Mouse (Mus musculus) adrenal gland (tissue): Measurements from ENCODE around the gene Rps15.

ENCODE experiments used
- intact Hi-C: fragments of 180-260 bp; cut with DNase I; formaldehyde crosslinking; loops from one replicate; pipeline ENCODE4 v1.15.1; 2025

Rps15 gene

DNA sequence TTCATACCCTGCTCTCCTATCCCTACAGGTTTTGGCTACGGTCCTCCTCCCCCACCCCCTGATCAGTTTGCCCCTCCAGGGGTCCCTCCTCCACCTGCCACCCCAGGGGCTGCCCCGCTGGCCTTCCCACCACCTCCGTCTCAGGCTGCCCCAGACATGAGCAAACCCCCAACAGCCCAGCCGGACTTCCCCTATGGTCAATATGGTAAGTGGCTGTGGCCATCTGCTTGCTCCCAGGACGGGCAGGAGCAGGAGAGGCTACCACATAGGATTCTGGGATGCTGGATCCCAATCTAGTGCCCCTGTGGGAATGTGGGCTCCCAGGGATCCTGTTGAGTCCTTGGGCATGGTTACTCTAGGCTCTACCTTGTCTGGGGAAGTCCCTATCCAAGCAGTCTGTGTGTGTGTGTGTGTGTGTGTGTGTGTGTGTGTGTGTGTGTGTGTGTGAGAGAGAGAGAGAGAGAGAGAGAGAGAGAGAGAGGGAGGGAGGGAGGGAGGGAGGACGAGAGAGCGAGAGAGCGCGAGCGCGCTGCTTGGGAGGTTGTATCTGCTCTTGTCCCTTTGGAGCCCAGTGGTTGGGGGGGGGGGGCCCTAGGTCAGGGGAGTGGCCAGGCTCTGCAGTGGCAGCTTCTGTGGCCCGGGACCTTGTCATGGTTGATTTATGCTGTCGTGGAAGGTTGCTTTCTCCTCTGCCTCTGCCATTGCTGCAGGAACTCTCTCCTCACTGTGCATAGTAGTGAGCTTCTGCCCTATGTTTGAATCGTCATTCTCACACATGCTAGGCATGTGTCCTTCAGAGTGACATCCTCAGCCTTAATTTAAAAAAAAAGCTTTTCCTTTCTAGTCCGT lies 6.8 kb upstream of the Rps15 start:
- intact Hi-C loops = no loop called here

DNA sequence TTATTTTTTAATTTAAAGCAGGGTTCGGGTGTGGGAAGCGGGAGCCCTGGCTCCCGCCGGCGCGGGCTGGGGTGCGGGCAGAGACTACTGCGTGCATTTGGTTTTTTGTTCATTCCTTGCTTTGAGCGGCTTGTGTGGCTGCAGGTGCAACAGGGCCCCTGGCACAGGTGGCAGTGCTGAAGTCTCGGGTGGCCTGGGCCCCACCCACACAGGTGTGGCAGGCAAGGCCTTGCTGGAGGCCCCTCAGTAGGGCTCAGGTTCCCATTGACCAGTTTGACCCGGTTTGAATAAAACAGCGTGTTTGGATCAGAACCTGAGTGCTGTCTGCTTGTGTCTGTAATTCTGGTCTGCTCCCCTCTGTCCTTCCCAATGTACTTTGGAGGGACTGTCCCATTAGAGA lies 4.2 kb upstream of the Rps15 start:
- intact Hi-C loops = no loop called here

DNA sequence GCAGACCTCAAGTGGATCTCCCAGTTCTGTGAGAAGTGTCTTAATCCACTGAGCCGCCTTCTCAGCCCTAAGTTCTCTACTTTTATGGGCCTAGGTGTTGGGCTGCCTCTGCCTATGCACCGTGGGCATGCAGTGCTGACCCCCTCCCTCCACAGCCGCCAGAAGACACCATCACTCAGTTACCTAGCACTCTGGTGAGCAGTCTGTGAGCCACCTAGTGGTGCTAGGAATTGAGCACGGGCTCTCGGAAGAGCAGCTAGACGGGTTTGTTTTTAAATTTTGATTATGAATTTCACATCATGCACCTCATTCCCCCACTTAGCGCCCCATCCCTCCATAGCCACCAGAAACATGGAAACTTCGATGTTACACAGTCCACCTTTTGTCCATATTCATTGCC lies 3.6 kb upstream of the Rps15 start:
- intact Hi-C loops = no loop called here

DNA sequence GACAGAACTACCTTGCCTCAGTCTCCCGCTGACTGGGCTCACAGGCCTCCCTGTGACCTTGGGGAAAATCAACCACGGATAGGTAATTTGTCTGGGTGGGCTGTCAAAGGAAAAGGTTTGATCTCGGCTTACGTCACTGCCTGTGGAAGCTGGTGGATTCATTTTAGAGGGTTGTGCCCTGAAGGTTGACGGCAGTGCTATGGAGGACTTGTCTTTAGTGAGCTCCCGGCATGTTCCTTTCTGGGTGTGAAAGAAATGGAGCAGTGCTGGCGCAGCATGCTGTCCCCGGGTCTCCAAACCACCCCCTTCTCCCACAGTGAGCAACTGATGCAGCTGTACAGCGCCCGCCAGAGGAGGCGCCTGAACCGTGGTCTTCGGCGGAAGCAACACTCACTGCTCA lies 1.1 kb downstream of the Rps15 start:
- intact Hi-C loops = loop anchor here (5.0 kb wide), 1 partner anchor 79 kb away; no protein-coding TSS in a partner anchor

DNA sequence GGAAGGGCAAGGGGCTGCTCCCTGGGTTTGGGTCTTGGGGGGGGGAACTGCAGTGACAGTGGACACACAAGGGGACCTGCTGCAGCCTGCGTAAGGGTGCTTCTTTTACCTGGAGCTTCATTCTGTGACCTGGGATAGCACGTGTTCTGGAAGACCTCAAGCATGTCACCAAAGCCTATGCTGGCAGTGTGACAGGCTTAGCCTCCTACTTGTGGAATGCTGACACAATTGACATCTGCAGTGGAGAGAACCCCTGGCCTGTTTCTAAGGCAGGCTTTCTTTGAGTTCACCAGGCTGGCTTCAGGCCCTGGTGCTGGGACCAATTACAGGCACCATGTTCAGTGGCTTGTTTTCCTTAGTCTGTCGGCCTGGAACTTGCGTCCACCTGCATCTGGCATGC lies 2.1 kb downstream of the Rps15 start:
- intact Hi-C loops = loop anchor here (2.0 to 5.0 kb wide), 2 partner anchors 54 to 78 kb away; partner anchors contain the start of gene Adamtsl5

DNA sequence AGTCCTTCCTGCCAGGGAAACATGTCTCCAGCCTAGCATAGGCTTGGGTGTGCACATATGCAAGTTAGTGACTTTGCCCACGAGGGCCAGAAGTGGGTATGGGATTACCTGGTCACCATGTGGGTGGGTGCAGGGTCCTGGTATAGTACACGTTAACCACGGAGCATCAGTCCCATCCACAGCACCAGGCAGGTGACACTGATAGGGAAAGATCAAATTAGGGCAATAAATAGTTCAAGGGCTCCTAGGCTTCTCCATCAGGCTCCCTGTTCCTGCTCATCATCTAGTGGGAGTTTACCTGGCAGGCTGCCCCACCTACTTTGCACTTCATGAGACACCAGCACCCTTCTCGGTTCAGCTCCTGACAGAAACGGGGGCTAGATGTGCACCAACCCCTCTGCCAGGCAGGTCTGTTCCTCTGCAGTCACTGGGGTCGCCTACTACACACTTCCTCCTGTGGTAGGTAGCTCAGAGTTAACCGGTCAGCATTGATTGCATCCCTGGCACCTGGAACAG lies 2.6 kb downstream of the Rps15 start:
- intact Hi-C loops = loop anchor here (2.0 to 5.0 kb wide), 2 partner anchors 54 to 77 kb away; partner anchors contain the start of gene Adamtsl5

DNA sequence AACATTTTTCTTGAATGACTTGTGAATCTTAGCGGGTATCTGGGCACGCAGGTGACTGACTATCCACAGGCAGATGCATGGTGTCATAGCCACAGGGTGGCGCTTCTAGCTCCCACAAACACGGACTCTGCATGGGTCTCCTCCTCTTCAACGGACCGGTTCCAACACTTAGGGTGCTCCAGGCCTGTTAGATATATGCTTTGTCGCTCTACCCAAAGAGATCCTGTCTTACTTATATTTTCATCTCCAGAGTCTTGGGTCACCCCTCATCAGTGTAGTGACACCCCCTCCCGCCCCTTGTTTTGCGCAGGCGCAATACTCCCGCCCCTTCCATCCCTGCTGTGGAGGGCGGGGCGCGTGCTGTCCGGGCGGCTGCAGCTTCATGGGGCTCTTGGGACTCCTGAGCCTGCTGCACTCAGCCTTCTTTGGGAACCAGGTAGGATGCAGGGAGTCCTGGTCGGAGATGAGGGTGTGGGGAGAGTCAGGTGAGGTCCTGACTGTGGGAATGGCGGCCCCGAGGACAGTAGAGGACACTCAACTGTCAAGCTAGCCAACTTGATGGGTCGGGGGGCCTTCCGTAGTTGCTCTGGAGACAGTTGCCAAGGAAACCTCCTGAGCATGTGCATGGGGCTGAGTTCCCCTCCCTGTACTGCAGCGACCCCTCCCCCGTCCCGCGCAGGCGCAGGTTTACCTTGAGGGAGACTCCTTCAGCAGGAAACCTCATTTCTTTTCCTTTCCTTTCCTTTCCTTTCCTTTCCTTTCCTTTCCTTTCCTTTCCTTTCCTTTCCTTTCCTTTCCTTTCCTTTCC lies 3.6 kb downstream of the Rps15 start, which contains the start of gene Apc2:
TSS of gene Apc2 (plus strand) at position 360 of the 808 bp plus-strand sequence.
- intact Hi-C loops = loop anchor here (2.0 kb wide), 1 partner anchor 53 kb away; the partner anchor contains the start of gene Adamtsl5

DNA sequence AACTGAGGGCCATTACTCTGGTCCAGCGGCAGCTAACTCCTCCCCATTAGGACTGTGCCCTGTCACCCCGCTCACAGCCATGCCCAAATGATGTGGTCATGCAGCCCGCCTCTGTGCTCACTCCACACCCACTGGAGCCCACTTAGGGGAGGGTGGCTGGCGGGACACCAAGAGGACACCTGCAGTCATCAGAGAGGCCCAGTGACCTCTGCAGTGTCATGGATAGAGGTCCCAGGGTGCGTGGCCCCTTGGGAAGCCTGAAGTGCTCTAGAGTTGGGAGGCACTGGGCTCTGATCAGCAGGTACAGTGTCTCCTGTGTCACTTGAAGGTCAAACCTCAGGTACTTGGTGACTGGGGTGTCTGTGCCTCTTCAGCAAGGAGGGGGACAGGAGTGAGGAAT lies 4.6 kb downstream of the Rps15 start:
- intact Hi-C loops = no loop called here

DNA sequence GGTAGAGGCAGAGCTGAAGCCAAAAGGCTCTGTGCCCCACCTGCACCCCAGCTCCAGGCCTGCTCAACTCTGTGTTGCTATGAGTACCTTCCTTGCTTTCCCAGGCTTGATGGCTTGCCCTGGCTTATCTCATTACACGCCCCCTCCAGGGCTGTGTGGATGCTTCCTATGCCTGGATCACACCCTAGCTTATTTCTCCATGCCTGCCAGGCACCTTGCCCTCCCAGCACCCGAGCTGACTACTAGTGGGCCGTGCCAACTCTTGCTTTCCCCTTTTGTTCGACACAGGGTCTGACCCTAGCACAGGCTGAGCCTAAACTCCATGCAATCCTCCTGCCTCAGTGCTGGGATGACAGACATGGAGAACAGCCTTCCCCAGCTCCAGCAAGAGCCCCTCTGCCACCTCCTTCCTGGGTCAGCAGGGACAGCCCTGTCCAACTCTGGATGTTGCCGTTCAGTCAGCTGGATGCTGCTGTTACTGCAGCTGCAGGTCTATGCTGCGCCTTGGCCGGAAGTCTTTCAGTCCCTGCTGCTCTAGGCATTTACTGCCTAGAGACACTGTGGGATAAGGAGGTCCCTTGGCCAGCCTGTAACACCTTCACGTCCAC lies 5.4 kb downstream of the Rps15 start:
- intact Hi-C loops = no loop called here

DNA sequence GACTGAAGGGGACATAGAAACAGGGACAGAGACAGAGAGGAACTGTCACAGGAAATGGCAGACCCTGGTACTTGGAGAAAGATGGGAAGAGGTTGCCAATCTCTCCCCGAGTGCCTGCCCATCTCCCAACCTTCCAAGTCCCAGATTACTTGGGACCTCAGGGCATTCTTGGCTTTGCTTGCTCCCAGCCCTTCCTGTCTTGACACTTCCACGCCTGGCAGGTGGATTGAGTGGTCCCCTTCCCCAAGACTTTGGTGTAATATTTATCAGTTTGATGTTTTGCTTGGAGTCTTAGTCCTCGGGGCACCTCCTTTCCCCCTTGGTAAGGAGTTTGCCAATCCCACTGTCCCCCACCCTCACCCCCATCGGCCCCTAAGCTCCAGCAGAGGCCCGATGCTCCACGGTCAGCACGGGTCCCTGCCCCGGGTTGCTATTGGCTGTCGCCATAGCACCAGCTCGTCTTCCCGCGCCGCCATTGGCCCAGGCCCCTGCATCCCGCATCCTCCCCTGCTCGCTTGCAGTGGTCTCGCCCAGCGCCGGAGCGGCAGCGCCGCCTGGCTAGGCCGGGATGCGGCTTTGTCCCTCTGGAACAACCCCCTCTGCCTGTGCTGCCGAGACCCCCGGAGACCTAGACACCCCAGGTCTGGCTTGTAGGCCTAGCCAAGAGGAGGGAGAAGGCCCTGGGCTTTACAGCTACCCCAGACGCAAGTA lies 6.5 kb downstream of the Rps15 start:
- intact Hi-C loops = no loop called here

DNA sequence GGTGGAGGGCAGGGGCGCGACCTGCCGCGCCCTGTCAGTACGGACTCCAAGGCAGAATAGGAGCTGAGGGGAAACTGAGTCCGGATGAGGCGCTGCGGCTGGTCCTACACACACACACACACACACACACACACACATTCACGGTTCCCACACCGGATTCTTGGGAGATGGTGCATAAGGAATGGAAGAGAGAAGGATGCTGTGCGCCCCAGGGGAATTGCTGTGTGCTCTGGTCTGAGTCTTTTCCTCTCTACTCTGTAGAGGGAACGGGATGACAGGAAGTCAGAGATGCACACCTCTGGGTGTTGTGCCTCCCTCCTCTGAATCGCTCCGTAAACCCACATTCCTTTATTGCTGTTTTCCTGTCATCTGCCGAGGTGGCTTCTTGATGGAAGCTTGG lies 7.0 kb downstream of the Rps15 start:
- intact Hi-C loops = no loop called here

DNA sequence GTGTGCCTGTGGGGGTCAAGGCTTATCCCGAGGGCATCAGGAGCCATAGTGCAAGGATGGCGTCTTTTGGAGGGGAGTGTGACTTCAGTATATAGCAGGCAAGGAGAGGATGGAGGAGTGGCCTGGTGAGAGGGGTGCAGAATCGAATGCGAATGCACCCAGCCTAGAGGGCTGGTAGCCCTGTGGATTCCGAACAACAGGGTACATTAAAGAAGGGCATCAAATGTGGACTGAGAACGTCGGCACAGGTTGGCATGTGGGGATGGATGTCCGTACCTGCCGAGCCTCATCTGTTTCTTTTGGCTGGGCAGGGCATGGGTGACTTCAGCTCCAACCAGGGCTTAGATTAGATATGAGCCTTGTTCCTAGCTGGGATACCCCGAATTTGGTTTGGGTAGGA lies 7.6 kb downstream of the Rps15 start:
- intact Hi-C loops = no loop called here

DNA sequence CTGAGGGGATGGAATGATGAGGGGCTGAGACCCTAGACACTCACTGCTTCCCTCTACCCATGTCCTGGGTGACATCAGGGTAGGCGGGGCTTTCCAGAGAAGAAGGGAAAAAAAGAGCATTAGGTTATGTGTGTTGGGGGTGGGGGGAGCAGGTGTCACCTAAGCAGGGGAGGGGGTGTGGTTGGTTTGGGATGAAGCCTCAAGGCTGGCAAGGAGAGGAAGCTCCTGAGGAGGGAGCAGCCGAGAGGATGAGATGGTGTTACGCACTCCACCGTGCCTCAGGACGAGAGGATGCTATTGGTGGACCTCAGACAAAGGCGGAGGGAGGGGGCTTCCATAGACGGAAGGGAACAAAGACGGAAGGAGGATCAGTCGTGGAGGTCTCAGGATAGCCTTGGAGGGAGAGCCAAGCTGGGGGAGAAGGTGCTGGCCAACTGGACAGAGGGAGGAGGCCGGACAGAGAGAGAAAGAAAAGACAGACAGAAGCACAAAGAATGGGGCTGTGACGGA lies 8.5 kb downstream of the Rps15 start:
- intact Hi-C loops = no loop called here

DNA sequence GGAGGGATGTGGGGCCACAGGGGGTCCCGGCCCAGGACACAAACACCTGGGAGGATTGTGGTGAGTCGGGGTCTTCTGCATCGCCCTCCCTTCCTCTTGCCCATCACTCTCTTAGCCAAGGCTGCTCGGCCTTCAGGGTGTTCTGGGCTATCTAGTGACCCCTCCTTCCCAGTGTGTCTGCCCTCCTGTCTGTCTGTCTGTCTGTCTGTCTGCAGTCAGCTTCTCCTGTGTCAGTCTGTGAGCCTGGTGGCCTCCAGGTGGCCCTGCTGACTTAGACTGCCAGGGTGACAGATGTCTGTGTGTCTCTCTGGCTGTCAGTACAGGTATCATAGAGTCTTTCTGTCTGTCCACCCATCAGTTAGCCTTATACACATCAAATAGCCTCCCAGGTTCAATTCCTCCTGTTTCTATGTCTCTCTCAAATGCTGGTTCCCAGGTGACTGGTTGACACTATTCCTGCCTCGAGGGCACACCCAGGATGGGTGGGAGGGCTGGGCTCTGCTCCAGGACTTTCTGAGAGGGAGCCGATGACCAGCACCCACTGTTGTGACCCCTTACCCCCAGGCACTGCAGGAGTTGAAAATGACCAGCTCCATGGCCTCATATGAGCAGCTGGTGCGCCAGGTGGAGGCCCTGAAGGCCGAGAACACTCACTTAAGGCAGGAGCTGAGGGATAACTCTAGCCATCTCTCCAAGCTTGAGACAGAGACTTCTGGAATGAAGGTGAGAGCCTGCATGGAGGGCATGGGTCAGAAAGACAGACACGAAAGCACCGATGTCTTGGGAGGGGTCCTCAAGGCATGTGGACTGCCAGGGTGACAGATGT lies 9.2 kb downstream of the Rps15 start:
- intact Hi-C loops = no loop called here

DNA sequence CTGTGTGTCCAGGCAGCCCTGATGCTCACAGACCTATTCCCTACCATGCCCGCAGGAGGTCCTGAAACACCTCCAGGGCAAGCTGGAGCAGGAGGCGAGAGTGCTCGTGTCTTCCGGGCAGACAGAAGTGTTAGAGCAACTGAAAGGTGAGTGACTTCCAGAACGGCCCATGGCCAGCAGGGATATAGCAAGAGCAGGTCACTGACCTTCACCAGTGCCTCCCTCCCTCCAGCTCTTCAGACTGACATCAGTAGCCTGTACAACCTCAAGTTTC lies 9.8 kb downstream of the Rps15 start:
- intact Hi-C loops = no loop called here

DNA sequence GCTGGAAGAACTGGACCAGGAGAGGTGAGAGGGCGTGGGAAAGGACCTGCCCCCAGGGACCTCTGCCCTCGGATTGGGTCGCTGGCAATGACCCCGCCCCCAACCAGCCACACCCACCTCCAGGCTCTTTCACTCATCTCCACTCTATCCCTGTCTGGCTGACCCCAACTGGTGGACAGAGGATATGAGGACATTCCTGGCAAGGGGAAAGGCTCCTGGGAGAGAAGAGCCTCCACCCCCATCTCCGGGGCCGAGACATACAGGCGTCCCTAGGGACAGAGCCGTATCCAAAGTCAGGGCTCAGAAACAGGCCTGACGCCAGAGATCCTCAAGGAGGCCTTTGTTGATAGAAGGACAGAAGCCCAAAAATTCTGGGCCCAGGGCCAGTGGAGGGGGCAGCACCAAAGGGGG lies 10.2 kb downstream of the Rps15 start:
- intact Hi-C loops = no loop called here

DNA sequence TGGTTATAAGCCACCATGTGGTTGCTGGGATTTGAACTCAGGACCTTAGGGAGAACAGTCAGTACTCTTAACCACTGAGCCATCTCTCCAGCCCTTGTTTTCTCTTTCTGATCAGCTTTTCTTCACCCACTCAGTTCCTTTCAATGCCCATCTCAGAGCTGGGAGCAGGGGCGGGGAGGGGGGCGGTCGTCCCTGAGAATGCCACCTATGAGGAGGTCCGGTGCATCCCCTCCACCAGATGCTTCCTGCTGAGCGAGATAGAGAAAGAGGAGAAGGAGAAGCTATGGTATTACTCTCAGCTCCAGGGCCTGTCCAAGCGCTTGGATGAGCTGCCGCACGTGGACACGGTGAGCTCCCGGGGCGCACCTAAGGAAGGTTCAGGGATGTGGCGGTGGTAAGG lies 12.2 kb downstream of the Rps15 start:
- intact Hi-C loops = no loop called here

DNA sequence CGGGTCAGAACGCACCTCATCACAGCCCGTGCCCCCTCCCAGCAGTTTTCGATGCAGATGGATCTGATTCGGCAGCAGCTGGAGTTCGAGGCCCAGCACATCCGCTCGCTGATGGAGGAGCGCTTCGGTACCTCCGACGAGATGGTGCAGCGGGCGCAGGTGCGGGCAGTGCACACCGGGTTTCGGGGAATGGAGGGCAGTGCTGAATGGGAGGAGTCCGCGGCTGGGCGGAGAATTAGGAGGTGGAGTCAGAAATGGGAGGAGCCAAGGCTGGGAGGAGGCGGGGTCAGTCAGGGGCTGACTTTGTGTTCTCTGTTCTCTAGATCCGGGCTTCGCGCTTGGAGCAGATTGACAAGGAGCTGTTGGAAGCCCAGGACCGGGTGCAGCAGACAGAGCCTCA lies 12.6 kb downstream of the Rps15 start:
- intact Hi-C loops = no loop called here

DNA sequence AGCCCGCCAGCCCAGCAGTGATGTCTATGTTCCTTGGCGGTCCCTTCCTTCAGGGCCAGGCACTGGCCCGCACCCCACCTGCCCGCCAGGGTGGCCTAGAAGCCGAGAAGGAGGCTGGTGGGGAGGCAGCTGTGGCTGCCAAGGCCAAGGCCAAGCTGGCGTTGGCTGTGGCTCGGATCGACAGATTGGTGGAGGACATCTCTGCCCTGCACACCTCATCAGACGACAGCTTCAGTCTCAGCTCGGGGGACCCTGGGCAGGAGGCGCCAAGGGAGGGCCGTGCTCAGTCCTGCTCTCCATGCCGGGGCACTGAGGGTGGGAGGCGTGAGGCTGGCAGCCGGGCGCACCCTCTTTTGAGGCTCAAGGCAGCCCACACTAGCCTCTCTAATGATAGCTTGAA lies 19.3 kb downstream of the Rps15 start:
- intact Hi-C loops = no loop called here
